Mouse (Mus musculus): Measurements from ENCODE around the gene Lst1. TPM values are rescaled to one million over a fixed set of nuclear protein-coding genes. Genes with fewer than 3 reads are reported as not detected.

Lst1 gene
- polyA plus RNA-seq, 1 experiment from 2014 or later = 17.5 TPM

GRCm38 (mm10) chr17:35166352-35167035 is 21.7 kb downstream of the Lst1 start:
- H3K9me3 ChIP-seq (ENCODE audit: control insufficient read depth, low read length) = no peaks in the 10 kb centered on the region
- no peak overlapping the region for H3K4me3 ChIP-seq (ENCODE audit: low read depth, low read length)
- H3K9ac ChIP-seq (ENCODE audit: low read length) = no peak overlapping the region
- DNase-seq (ENCODE audit: low spot score) (peak; percentile 73), ATAC-seq (ENCODE audit: low FRiP score, low TSS enrichment) (peak; percentile 8; the same call in 1 of the 2 replicates)
- peaks cover 6% of the 10 kb centered on the region; the same call in 1 of the 2 replicates for H3K36me3 ChIP-seq (ENCODE audit: control insufficient read depth, insufficient read depth, low read length)
- TF ChIP-seq CTCF (IDR thresholded peaks at IDR 0.05; ENCODE audit: low read depth) (peak; percentile 84), EP300 (optimal IDR thresholded peaks at IDR 0.05) (no peak)
- no peaks in the 10 kb centered on the region for H3K27me3 ChIP-seq (ENCODE audit: control insufficient read depth, insufficient read depth, low read length)
- WGBS = 64% methylated on average over 8 of the region's 8 CpGs
- H3K4me2 ChIP-seq (replicated peaks; ENCODE audit: low read depth) = no peak overlapping the region
- H3K4me1 ChIP-seq (replicated peaks; ENCODE audit: control insufficient read depth, insufficient read depth) = peaks cover 5% of the 10 kb centered on the region
- 0 out of 2 replicates have a peak overlapping the region, but pooled peaks have one; percentile 30 for H3K27ac ChIP-seq (replicated peaks)

- peak overlapping the region; percentile 96 for H3K27ac ChIP-seq (replicated peaks)
- peak overlapping the region; percentile 64 for H3K9ac ChIP-seq (ENCODE audit: low read length)
- DNase-seq (ENCODE audit: low spot score) = no peak
- peak; percentile 84; the same call in 1 of the 2 replicates for ATAC-seq (ENCODE audit: low FRiP score, low TSS enrichment)
- no peaks in the 10 kb centered on the region for H3K9me3 ChIP-seq (ENCODE audit: control insufficient read depth, low read length)
- peak overlapping the region; percentile 48 for H3K4me2 ChIP-seq (replicated peaks; ENCODE audit: low read depth)
- TF ChIP-seq EP300 (optimal IDR thresholded peaks at IDR 0.05) (no peak), CTCF (IDR thresholded peaks at IDR 0.05; ENCODE audit: low read depth) (no peak)
- H3K27me3 ChIP-seq (ENCODE audit: control insufficient read depth, insufficient read depth, low read length) = no peaks in the 10 kb centered on the region
- H3K4me3 ChIP-seq (ENCODE audit: low read depth, low read length) = peak overlapping the region; percentile 100
- peaks cover 5% of the 10 kb centered on the region for H3K4me1 ChIP-seq (replicated peaks; ENCODE audit: control insufficient read depth, insufficient read depth)
- 16% methylated on average over 12 of the region's 12 CpGs for WGBS
- H3K36me3 ChIP-seq (ENCODE audit: control insufficient read depth, insufficient read depth, low read length) = peaks cover 13% of the 10 kb centered on the region
Observed at GRCm38 (mm10) chr17:35165451-35166155, 22.6 kb downstream of the Lst1 start.

DNA sequence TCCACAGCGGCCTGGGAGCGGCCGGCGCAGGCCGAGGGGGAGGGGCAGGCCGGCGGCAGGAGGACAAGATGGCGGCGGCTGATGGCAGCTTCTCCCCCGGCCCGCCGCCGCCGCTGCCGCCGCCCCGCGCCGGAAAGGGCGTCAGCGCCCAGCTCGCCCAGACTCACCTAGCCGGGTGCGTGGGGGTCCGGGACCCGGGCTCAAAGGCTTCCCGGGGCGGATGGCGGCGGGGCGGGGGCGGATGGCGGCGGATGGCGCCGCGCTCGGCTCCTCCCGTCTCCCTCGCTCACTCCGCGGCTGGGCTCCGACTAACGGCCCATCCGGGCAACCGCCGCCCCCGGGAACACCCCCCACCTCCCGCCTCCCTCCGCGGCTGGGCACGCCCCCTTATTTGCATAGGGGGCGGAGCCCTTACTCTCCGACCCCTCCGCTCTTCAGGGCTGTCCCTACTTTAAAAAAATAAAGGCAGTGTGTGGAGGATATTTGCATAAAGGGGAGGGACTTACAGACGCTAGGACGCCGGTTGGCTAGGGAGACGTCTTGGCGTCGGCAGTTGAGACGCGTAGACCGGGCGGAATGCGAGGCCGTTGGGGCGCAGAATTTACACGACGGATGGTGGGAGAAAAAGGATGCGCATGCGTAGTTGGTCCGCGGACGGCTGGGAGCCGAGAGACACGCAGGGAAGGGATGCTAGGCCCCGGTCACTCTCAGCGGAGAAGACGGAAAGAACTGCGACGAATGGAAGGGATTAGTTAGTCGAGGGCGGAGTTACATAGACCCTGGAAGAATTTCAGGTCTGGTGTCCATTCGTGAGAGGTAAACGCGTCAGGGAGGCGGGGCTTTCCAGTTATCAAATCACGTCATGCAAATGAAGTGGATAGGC is 23.4 kb downstream of the Lst1 start, which contains the start of gene Prrc2a:
Prrc2a (minus strand) TSS at position 330 of the 883 bp plus-strand sequence.
- Histone ChIP-seq H3K9me3 (ENCODE audit: control insufficient read depth, low read length) (no peaks in the 10 kb centered on the region), H3K36me3 (ENCODE audit: control insufficient read depth, insufficient read depth, low read length) (peaks cover 21% of the 10 kb centered on the region), H3K4me1 (replicated peaks; ENCODE audit: control insufficient read depth, insufficient read depth) (peaks cover 5% of the 10 kb centered on the region), H3K4me3 (ENCODE audit: low read depth, low read length) (peak within 1 kb of the TSS; percentile 100), H3K27me3 (ENCODE audit: control insufficient read depth, insufficient read depth, low read length) (no peaks in the 10 kb centered on the region), H3K4me2 (replicated peaks; ENCODE audit: low read depth) (peak within 1 kb of the TSS; percentile 78), H3K9ac (ENCODE audit: low read length) (peak within 1 kb of the TSS; percentile 99), H3K27ac (replicated peaks) (peak within 1 kb of the TSS; percentile 98)
- TF ChIP-seq CTCF (IDR thresholded peaks at IDR 0.05; ENCODE audit: low read depth) = peak; percentile 4; the same call in 1 of the 2 replicates
- no peak for TF ChIP-seq EP300 (optimal IDR thresholded peaks at IDR 0.05)
- DNase-seq (ENCODE audit: low spot score) (peak; percentile 97), ATAC-seq (ENCODE audit: low FRiP score, low TSS enrichment) (peak; percentile 97)
- under 1% methylated on average over 62 of the region's 89 CpGs for WGBS

DNA sequence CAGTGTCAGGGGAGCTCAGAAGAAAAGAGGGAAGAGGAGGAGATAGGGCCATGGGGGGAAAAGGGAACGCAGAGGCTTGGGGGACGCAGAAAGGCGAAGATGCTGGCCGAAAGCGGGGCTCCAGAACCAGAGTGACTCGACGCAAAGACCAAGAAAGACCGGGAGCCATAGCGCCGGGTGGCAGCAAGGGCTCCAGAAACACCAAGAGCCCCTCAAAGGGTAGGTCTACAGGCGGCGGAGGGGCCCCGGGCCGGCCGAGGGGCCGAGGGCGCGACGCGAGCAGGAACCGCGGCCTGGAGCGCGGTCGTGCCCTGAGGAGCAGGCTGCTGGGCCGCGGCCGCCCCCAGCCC is 24.0 kb downstream of the Lst1 start:
- H3K9ac ChIP-seq (ENCODE audit: low read length) = peak overlapping the region; percentile 99
- WGBS = 0% methylated on average over 13 of the region's 28 CpGs
- ATAC-seq (ENCODE audit: low FRiP score, low TSS enrichment) (no peak; the same call in 1 of the 2 replicates), DNase-seq (ENCODE audit: low spot score) (no peak)
- no peak for TF ChIP-seq EP300 (optimal IDR thresholded peaks at IDR 0.05)
- no peak for TF ChIP-seq CTCF (IDR thresholded peaks at IDR 0.05; ENCODE audit: low read depth)
- no peaks in the 10 kb centered on the region for H3K27me3 ChIP-seq (ENCODE audit: control insufficient read depth, insufficient read depth, low read length)
- no peaks in the 10 kb centered on the region for H3K9me3 ChIP-seq (ENCODE audit: control insufficient read depth, low read length)
- H3K36me3 ChIP-seq (ENCODE audit: control insufficient read depth, insufficient read depth, low read length) = peaks cover 27% of the 10 kb centered on the region
- H3K4me3 ChIP-seq (ENCODE audit: low read depth, low read length) = peak overlapping the region; percentile 100
- H3K27ac ChIP-seq (replicated peaks) = peak overlapping the region; percentile 98
- H3K4me2 ChIP-seq (replicated peaks; ENCODE audit: low read depth) = peak overlapping the region; percentile 78
- peaks cover 5% of the 10 kb centered on the region for H3K4me1 ChIP-seq (replicated peaks; ENCODE audit: control insufficient read depth, insufficient read depth)

DNA sequence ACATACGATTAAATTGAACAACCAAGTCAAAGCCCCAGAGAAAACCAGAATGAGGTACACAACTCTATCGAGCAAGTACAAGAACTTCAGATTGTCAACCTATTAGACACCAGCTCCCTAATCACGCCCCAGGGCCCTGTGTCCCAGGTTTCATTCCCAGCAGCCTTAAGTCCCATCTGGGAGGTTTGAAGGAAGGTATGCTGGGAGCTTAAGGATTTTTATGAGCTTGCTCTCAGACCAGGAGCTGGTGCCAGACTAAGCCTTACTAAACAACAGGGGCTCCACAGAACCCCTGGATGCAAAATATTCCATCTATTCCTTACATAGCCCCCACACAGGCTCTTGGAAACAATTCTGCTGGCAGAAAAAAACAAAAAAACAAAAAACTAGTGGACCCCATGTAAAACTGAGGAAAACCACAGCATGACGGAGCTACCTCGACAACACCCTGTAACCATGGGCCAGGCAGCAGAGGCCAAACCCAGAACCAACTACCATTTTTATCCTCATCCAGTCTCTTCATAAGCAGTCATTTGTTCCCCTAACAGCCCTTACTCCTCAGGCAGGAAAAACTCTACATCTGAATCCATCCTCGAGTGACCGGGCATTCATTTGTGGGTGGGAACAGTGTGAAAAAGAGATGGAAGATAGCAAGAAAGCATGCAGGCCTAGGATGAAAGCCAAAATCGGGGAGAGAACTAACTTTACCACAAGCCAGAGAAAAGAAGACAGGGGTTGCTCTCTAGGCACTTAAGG is 24.7 kb downstream of the Lst1 start:
- Histone ChIP-seq H3K36me3 (ENCODE audit: control insufficient read depth, insufficient read depth, low read length) (peaks cover 33% of the 10 kb centered on the region), H3K9ac (ENCODE audit: low read length) (peak overlapping the region; percentile 99), H3K4me2 (replicated peaks; ENCODE audit: low read depth) (peak overlapping the region; percentile 78), H3K27me3 (ENCODE audit: control insufficient read depth, insufficient read depth, low read length) (no peaks in the 10 kb centered on the region), H3K4me1 (replicated peaks; ENCODE audit: control insufficient read depth, insufficient read depth) (peaks cover 5% of the 10 kb centered on the region), H3K27ac (replicated peaks) (peak overlapping the region; percentile 98), H3K9me3 (ENCODE audit: control insufficient read depth, low read length) (no peaks in the 10 kb centered on the region), H3K4me3 (ENCODE audit: low read depth, low read length) (peak overlapping the region; percentile 100)
- 8% methylated on average over 8 of the region's 8 CpGs for WGBS
- TF ChIP-seq EP300 (optimal IDR thresholded peaks at IDR 0.05) (no peak), CTCF (IDR thresholded peaks at IDR 0.05; ENCODE audit: low read depth) (no peak)
- no peak for DNase-seq (ENCODE audit: low spot score)
- no peak for ATAC-seq (ENCODE audit: low FRiP score, low TSS enrichment)
